Mouse (Mus musculus) embryonic facial prominence, embryonic 12.5 days (tissue): ENCODE measurements at regions not wholly inside any gene's neighbourhood (a gene's known extent, or its start where the extent isn't known, plus 50 kb on each side); places are given as distances from the start of the nearest gene placed in this dataset.

Experiments used
- ATAC-seq: fragments of 200-750 bp; cut with Nextera tagmentation; 2 replicates; pipeline ENCODE4 v1.8.0; 2017; ENCODE audit not compliant: insufficient number of reproducible peaks, insufficient read depth, low FRiP score, low TSS enrichment
- H3K27ac ChIP-seq: fragments of 300-500 bp; sonication (generic); 2 replicates; pipeline ENCODE4 v1.5.1; 2016; ENCODE audit warnings: mild to moderate bottlenecking
- H3K27me3 ChIP-seq: fragments of 300-500 bp; sonication (generic); 2 replicates; pipeline ENCODE4 v1.6.1; 2016; ENCODE audit warnings: mild to moderate bottlenecking, moderate library complexity
- H3K36me3 ChIP-seq: fragments of 300-500 bp; sonication (generic); 2 replicates; pipeline ENCODE4 v1.6.1; 2016; ENCODE audit warnings: mild to moderate bottlenecking
- H3K4me1 ChIP-seq: fragments of 300-500 bp; sonication (generic); 2 replicates; pipeline ENCODE4 v1.6.1; 2016
- H3K4me2 ChIP-seq: fragments of 300-500 bp; sonication (generic); replicated peaks from 2 replicates; pipeline ENCODE4 v1.6.1; 2016; ENCODE audit warnings: mild to moderate bottlenecking, moderate library complexity
- H3K4me3 ChIP-seq: fragments of 300-500 bp; sonication (generic); 2 replicates; pipeline ENCODE4 v1.5.1; 2016; ENCODE audit warnings: mild to moderate bottlenecking
- H3K9ac ChIP-seq: fragments of 300-500 bp; sonication (generic); 2 replicates; pipeline ENCODE4 v1.6.1; 2016; ENCODE audit warnings: mild to moderate bottlenecking, moderate library complexity
- H3K9me3 ChIP-seq: fragments of 300-500 bp; sonication (generic); 2 replicates; pipeline ENCODE4 v1.6.1; 2016; ENCODE audit warnings: mild to moderate bottlenecking, moderate library complexity
- WGBS: fragments of 180-500 bp; shearing (Covaris S2); methylation state at CpG from one replicate; pipeline ENCODE4 v1.1.7; 2016; 5-methylcytosine and 5-hydroxymethylcytosine counted together

GRCm38 (mm10) chr17:47171801-47172200 is 161.4 kb upstream of the Ubr2 start:
- ATAC-seq, result no peak
- Histone ChIP-seq H3K4me3 (no peak overlapping the region), H3K4me2 (no peak overlapping the region), H3K4me1 (peaks cover 25% of the 10 kb centered on the region), H3K27ac (no peak overlapping the region), H3K36me3 (0 out of 2 replicates have a peak, but pooled peaks cover 4% of the 10 kb centered on the region), H3K27me3 (no peaks in the 10 kb centered on the region), H3K9me3 (no peaks in the 10 kb centered on the region), H3K9ac (no peak overlapping the region)
- WGBS, result 84% methylated on average over 5 of the region's 5 CpGs

- no peak overlapping the region for H3K4me2 ChIP-seq
- 88% methylated on average over 13 of the region's 13 CpGs for WGBS
- no peaks in the 10 kb centered on the region for H3K9me3 ChIP-seq
- no peak overlapping the region for H3K9ac ChIP-seq
- no peak overlapping the region for H3K27ac ChIP-seq
- H3K4me1 ChIP-seq, result peaks cover 28% of the 10 kb centered on the region
- H3K4me3 ChIP-seq, result no peak overlapping the region
- no peak for ATAC-seq
- H3K27me3 ChIP-seq, result no peaks in the 10 kb centered on the region
- 0 out of 2 replicates have a peak, but pooled peaks cover 4% of the 10 kb centered on the region for H3K36me3 ChIP-seq
Observed at GRCm38 (mm10) chr17:47170978-47171593, 160.7 kb upstream of the Ubr2 start.

DNA sequence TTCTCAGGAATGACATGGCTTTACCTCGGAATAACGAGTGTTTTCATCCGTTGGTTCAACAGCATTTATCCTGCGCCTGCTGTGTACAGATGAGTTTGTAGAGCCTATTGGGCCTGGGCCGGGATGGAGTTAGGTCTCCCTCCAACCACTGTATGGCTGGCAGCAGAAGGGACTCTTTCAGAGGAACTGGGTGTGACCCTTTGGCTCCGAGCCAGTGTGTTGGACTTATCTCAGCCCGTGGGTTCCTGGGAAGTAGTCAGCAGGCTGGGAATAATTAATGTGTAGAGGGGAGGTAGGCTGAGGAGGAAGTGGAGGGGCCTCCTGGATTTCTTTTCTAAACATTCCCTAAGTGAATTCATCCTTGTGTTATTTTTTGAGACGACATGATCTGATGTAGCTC is 157.7 kb upstream of the Ubr2 start:
- H3K9ac ChIP-seq, result no peak overlapping the region
- no peak overlapping the region for H3K4me2 ChIP-seq
- H3K27ac ChIP-seq, result no peak overlapping the region
- H3K36me3 ChIP-seq, result 0 out of 2 replicates have a peak, but pooled peaks cover 4% of the 10 kb centered on the region
- H3K4me1 ChIP-seq, result peaks cover 46% of the 10 kb centered on the region
- H3K9me3 ChIP-seq, result no peaks in the 10 kb centered on the region
- ATAC-seq, result no peak
- H3K4me3 ChIP-seq, result no peak overlapping the region
- 59% methylated on average over 8 of the region's 8 CpGs for WGBS
- H3K27me3 ChIP-seq, result no peaks in the 10 kb centered on the region

DNA sequence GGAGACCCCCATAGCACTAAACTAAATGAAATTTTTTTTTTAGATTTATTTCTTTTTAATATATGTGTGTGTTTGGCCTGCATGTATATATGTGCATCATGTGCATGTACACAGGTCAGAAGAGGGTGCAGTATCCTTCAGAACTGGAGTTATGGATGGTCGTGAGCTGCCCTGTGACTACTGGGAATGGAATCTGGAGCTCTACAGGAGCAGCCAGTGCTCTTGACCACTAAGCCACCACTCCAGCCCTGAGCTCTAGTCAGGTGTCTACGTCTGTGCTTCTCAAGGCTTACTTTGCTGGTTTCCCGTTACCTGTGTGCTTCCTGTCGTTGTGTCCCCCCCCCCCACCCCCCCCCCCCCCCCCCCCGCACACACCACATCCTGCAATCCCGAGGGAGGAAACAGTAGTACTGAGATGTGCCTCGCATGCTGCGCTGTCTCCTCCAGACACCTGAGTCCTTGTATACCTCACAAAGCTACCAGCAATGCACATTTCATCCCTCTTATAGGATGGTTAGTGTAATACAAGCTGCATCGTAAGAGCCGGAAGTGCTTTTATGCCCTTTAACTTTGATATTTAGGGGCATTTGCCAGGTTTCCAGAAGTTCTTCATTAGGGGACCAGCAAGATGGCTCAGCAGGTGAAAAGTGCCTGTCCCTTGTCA is 153.5 kb upstream of the Ubr2 start:
- Histone ChIP-seq H3K4me2 (no peak overlapping the region), H3K9me3 (no peaks in the 10 kb centered on the region), H3K4me1 (peaks cover 43% of the 10 kb centered on the region), H3K9ac (no peak overlapping the region), H3K27ac (no peak overlapping the region), H3K27me3 (no peaks in the 10 kb centered on the region), H3K36me3 (no peaks in the 10 kb centered on the region), H3K4me3 (no peak overlapping the region)
- no peak for ATAC-seq
- 71% methylated on average over 8 of the region's 10 CpGs for WGBS

DNA sequence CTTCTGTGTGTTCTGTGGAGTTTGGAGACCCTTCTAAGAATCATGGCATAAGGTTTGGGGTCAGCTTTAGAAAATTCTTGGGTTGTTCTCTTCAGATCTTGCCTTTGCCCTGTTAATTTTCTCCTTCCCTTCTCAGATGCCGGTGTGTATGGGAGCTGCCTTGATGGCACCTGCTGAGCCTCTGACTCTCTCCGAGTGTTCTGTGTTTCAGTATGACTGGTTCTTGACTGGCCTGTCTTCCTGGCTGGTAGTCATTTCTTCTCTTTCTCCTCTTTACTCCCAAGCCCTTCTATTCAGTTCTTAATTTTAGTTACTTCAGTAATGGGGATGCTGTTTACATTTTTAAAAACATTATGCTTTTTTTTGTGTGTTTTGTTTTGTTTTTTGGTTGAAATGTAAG is 152.1 kb upstream of the Ubr2 start:
- H3K9me3 ChIP-seq, result no peaks in the 10 kb centered on the region
- WGBS, result 77% methylated on average over 2 of the region's 2 CpGs
- no peak for ATAC-seq
- no peak overlapping the region for H3K27ac ChIP-seq
- H3K4me2 ChIP-seq, result no peak overlapping the region
- no peaks in the 10 kb centered on the region for H3K27me3 ChIP-seq
- no peaks in the 10 kb centered on the region for H3K36me3 ChIP-seq
- peaks cover 30% of the 10 kb centered on the region for H3K4me1 ChIP-seq
- H3K9ac ChIP-seq, result no peak overlapping the region
- no peak overlapping the region for H3K4me3 ChIP-seq

DNA sequence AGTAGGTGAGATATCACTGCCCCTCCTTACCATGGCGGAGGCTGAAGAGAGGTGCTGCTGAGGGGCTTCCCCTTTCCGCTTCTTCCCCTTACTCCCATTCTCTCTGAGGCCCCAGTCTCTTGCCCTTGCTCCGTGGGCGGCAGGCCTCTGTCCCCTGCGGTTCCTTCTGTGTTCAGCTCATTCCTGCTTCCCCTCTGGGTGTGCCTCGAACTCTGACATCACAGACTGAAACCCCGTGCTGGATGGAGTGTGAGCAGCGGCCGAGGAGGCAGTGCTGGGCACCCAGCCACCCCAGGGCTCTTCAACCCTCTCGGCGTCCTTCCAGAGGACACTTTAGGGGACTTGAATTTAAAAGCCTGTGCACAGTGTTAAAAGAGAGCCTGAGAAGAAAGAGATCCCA is 145.9 kb upstream of the Ubr2 start:
- Histone ChIP-seq H3K9ac (no peak overlapping the region), H3K4me1 (peaks cover 20% of the 10 kb centered on the region), H3K36me3 (0 out of 2 replicates have a peak, but pooled peaks cover 6% of the 10 kb centered on the region), H3K4me3 (no peak overlapping the region), H3K9me3 (no peaks in the 10 kb centered on the region), H3K27me3 (no peaks in the 10 kb centered on the region), H3K4me2 (no peak overlapping the region), H3K27ac (no peak overlapping the region)
- 85% methylated on average over 11 of the region's 11 CpGs for WGBS
- no peak for ATAC-seq

- WGBS, result 28% methylated on average over 20 of the region's 20 CpGs
- H3K27me3 ChIP-seq, result no peaks in the 10 kb centered on the region
- H3K36me3 ChIP-seq, result peaks cover 10% of the 10 kb centered on the region; the same call in 1 of the 2 replicates
- H3K4me1 ChIP-seq, result peaks cover 59% of the 10 kb centered on the region
- peak overlapping the region; percentile 49 for H3K4me2 ChIP-seq
- peak; percentile 57; the same call in 1 of the 2 replicates for ATAC-seq
- H3K27ac ChIP-seq, result peak overlapping the region; percentile 69
- no peaks in the 10 kb centered on the region for H3K9me3 ChIP-seq
- no peak overlapping the region for H3K9ac ChIP-seq
- peak overlapping the region; percentile 27 for H3K4me3 ChIP-seq
Observed at GRCm38 (mm10) chr17:47151557-47152278, 141.4 kb upstream of the Ubr2 start.

DNA sequence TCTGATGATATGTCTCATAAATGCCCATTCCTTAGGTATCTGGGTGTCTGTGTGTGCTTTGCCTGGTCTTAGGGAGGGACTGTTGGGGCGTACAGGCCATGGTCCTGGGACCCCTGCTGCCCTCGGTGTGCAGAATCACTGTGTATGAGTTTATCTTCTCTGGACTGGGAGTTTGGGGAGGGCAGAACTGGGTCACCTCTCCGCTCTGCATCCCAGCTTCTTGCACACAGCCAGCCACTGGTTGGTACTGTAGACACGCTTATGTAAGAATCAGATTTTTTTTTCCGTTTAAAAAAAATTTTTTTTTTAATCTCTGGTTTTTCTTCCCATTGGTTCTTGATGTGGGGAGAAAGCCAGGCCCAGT is 140.8 kb upstream of the Ubr2 start:
- Histone ChIP-seq H3K36me3 (peaks cover 10% of the 10 kb centered on the region), H3K27me3 (no peaks in the 10 kb centered on the region), H3K9ac (no peak overlapping the region), H3K4me1 (peaks cover 60% of the 10 kb centered on the region), H3K27ac (peak overlapping the region; percentile 69), H3K4me3 (peak overlapping the region; percentile 27; the same call in 1 of the 2 replicates), H3K4me2 (peak overlapping the region; percentile 49), H3K9me3 (no peaks in the 10 kb centered on the region)
- no peak for ATAC-seq
- WGBS, result 57% methylated on average over 5 of the region's 5 CpGs

GRCm38 (mm10) chr17:47150636-47151035 is 140.3 kb upstream of the Ubr2 start:
- Histone ChIP-seq H3K4me1 (peaks cover 64% of the 10 kb centered on the region), H3K4me2 (no peak overlapping the region)

GRCm38 (mm10) chr17:47149662-47150061 is 139.3 kb upstream of the Ubr2 start:
- H3K9me3 ChIP-seq, result no peaks in the 10 kb centered on the region
- ATAC-seq, result no peak
- no peaks in the 10 kb centered on the region for H3K27me3 ChIP-seq
- H3K4me3 ChIP-seq, result no peak overlapping the region
- WGBS, result 83% methylated on average over 13 of the region's 13 CpGs
- H3K9ac ChIP-seq, result no peak overlapping the region
- peaks cover 70% of the 10 kb centered on the region for H3K4me1 ChIP-seq
- H3K36me3 ChIP-seq, result peaks cover 16% of the 10 kb centered on the region
- 0 out of 2 replicates have a peak overlapping the region, but pooled peaks have one; percentile 11 for H3K27ac ChIP-seq
- H3K4me2 ChIP-seq, result no peak overlapping the region

More at GRCm38 (mm10) chr17:47150636-47151035, 140.3 kb upstream of the Ubr2 start:
- Histone ChIP-seq H3K36me3 (peaks cover 16% of the 10 kb centered on the region), H3K9ac (no peak overlapping the region), H3K4me3 (no peak overlapping the region), H3K27ac (0 out of 2 replicates have a peak overlapping the region, but pooled peaks have one; percentile 11), H3K27me3 (no peaks in the 10 kb centered on the region), H3K9me3 (no peaks in the 10 kb centered on the region)
- no peak for ATAC-seq
- WGBS, result 84% methylated on average over 6 of the region's 6 CpGs

- H3K9ac ChIP-seq, result no peak overlapping the region
- ATAC-seq, result no peak
- no peak overlapping the region for H3K4me2 ChIP-seq
- peaks cover 13% of the 10 kb centered on the region for H3K36me3 ChIP-seq
- H3K4me3 ChIP-seq, result no peak overlapping the region
- peaks cover 72% of the 10 kb centered on the region for H3K4me1 ChIP-seq
- no peaks in the 10 kb centered on the region for H3K27me3 ChIP-seq
- 90% methylated on average over 9 of the region's 9 CpGs for WGBS
- no peaks in the 10 kb centered on the region for H3K9me3 ChIP-seq
- no peak overlapping the region for H3K27ac ChIP-seq
Observed at GRCm38 (mm10) chr17:47149158-47149557, 138.8 kb upstream of the Ubr2 start.

GRCm38 (mm10) chr17:47146640-47147039 is 136.3 kb upstream of the Ubr2 start:
- Histone ChIP-seq H3K9me3 (no peaks in the 10 kb centered on the region), H3K4me1 (peaks cover 69% of the 10 kb centered on the region), H3K4me2 (no peak overlapping the region), H3K4me3 (no peak overlapping the region), H3K27ac (peak overlapping the region; percentile 50; the same call in 1 of the 2 replicates), H3K9ac (no peak overlapping the region), H3K27me3 (no peaks in the 10 kb centered on the region), H3K36me3 (peaks cover 10% of the 10 kb centered on the region)
- ATAC-seq, result no peak
- 91% methylated on average over 4 of the region's 4 CpGs for WGBS
